In the genomic region with DNA sequence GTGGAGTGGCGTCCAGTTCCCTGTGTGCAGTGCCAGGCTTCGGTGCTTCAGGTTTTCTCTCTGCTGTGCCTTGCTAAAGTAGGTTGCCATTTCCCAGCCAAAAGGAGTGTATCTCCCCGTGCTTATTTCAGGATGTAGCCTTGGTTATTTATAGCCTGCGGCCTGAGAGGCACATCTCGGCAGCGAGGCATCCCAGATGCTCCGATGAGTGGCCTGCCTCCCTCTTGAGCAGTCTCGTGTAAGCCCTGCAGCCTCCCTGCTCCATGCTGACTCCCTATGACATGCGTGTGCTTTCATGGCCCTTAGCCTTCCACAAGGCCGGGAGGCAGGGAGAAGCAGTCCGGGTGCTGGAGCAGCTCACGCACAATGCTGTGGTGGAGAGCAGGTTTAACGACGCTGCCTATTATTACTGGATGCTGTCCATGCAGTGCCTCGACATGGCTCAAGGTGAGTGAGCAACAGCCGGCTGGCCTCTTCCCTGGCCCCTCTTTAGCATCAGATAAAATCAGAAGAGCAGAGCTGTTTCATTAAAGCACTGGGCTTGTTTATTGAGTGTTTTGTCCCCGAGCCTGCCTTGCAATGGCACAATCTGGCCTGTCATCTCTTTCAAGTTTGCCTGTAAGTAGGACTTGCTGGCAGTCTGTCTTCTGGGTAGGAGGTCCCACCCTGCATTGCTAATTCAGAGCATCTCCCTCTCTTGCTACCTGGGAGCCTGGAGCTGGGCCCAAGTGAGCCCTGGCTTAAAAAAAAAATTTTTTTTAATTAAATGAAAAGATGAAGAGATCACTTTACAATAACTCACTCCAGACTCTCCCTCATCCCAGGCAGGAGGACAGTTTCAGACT, we compare ENCODE assay signal across 10 mouse cellular contexts. TPM values are rescaled to one million over a fixed set of nuclear protein-coding genes. Genes with fewer than 3 reads are reported as not detected.
DNase-seq lines count a peak whose midpoint lies in the region; ATAC-seq and TF ChIP-seq lines count a peak whose summit lies in the region.
"Had no signal": no experiment of that assay in that cellular context is flagged by ENCODE, and none has a peak within 500 bp of the region (broad histone marks: within the 10 kb centered on the region; RNA-seq: fewer than 3 reads in every experiment).

No protein-coding gene starts in this region.

- DNase-seq in layer of hippocampus, adult 2 months (ENCODE audit: low spot score in 2 of 2): no peak
- no peak for DNase-seq in layer of hippocampus, adult 9-10 months (ENCODE audit: low spot score)
- DNase-seq in cerebellum, postnatal 25 days: peak; percentile 72 to 80
- no peak for DNase-seq in heart, embryonic 10.5 days (ENCODE audit: low spot score)
- no peak for DNase-seq in lung, postnatal 25 days (ENCODE audit: low spot score)
- DNase-seq in layer of hippocampus, postnatal 36 days: no peak

- peaks cover 12% of the 10 kb centered on the region; the same call in 1 of the 2 replicates for H3K36me3 ChIP-seq in heart, embryonic 10.5 days
- H3K36me3 ChIP-seq in neural tube, embryonic 15.5 days: peaks cover 3% of the 10 kb centered on the region; the same call in 1 of the 2 replicates

- WGBS in heart, embryonic 10.5 days: 29% methylated on average over 17 of the region's 17 CpGs
- WGBS in neural tube, embryonic 15.5 days: 67% methylated on average over 17 of the region's 17 CpGs

- no peak overlapping the region for H3K4me3 ChIP-seq in layer of hippocampus, adult 2 months
- peak overlapping the region; percentile 31 for H3K4me3 ChIP-seq in heart, embryonic 10.5 days
- no peak overlapping the region for H3K4me3 ChIP-seq in neural tube, embryonic 15.5 days (replicated peaks)
- H3K4me3 ChIP-seq: midbrain, embryonic 13.5 days had no signal

- H3K9ac ChIP-seq in neural tube, embryonic 15.5 days (replicated peaks): no peak overlapping the region
- H3K9ac ChIP-seq: midbrain, embryonic 13.5 days had no signal

- no peak for ATAC-seq in neural tube, embryonic 15.5 days (ENCODE audit: low FRiP score)
- ATAC-seq: midbrain, embryonic 13.5 days had no signal

- no peak for TF ChIP-seq CTCF in layer of hippocampus, adult 2 months (conservative IDR thresholded peaks at IDR 0.05)

- no peaks in the 10 kb centered on the region for H3K27me3 ChIP-seq in heart, embryonic 10.5 days (ENCODE audit: insufficient read depth, poor library complexity, severe bottlenecking)
- no peaks in the 10 kb centered on the region for H3K27me3 ChIP-seq in neural tube, embryonic 15.5 days (replicated peaks)
- H3K27me3 ChIP-seq: midbrain, embryonic 13.5 days had no signal

- peaks cover 83% of the 10 kb centered on the region for H3K4me1 ChIP-seq in heart, embryonic 10.5 days
- H3K4me1 ChIP-seq in neural tube, embryonic 15.5 days: peaks cover 13% of the 10 kb centered on the region; the same call in 1 of the 2 replicates
- H3K4me1 ChIP-seq: midbrain, embryonic 13.5 days had no signal

- peak overlapping the region; percentile 49; the same call in 1 of the 2 replicates for H3K27ac ChIP-seq in layer of hippocampus, adult 2 months
- peak overlapping the region; percentile 87 for H3K27ac ChIP-seq in heart, embryonic 10.5 days
- peak overlapping the region; percentile 10 for H3K27ac ChIP-seq in neural tube, embryonic 15.5 days (replicated peaks)
- H3K27ac ChIP-seq: midbrain, embryonic 13.5 days had no signal

- no peaks in the 10 kb centered on the region for H3K9me3 ChIP-seq in heart, embryonic 10.5 days
- H3K9me3 ChIP-seq in neural tube, embryonic 15.5 days (replicated peaks): no peaks in the 10 kb centered on the region
- H3K9me3 ChIP-seq: midbrain, embryonic 13.5 days had no signal

- H3K4me2 ChIP-seq in neural tube, embryonic 15.5 days: no peak overlapping the region
- H3K4me2 ChIP-seq: midbrain, embryonic 13.5 days had no signal

RNA-seq across cellular contexts. Expression of a gene that starts 15.7 kb away (rescaled TPM):
- 1 to 10 TPM in 1 of 2 experiments, under 1 TPM in 1; 0.49 to 1.1 TPM for total RNA-seq in layer of hippocampus, adult 2 months (2021)
- polyA plus RNA-seq in heart, embryonic 10.5 days (2016; fragmentation: Nextera tagmentation; extraction: Ambion mirVana): 0.28 TPM in 1 of 2 replicates, not detected in the other
- polyA plus RNA-seq in neural tube, embryonic 15.5 days (2015; fragmentation: Nextera tagmentation; extraction: Ambion mirVana): 2.0 and 2.1 TPM in 2 replicates
- under 1 TPM; 0.52 to 0.83 TPM for total RNA-seq in layer of hippocampus, postnatal 36 days (2021)

RNA-seq across cellular contexts. Expression of a gene that starts 28.9 kb away (rescaled TPM):
- not detected for total RNA-seq in layer of hippocampus, adult 2 months (2021)
- polyA plus RNA-seq in heart, embryonic 10.5 days (2016; fragmentation: Nextera tagmentation; extraction: Ambion mirVana): not detected in 2 replicates
- polyA plus RNA-seq in neural tube, embryonic 15.5 days (2015; fragmentation: Nextera tagmentation; extraction: Ambion mirVana): not detected in 2 replicates
- not detected for total RNA-seq in layer of hippocampus, postnatal 36 days (2021)
- total RNA-seq: layer of hippocampus, postnatal 25 days had no signal
- polyA plus RNA-seq: midbrain, embryonic 13.5 days; testis, adult 2 months had no signal

Comparison
In these comparisons a context has a peak if more than half of its experiments do, and no peak if none do; other contexts are left out.
1. DNase-seq: peak in cerebellum, postnatal 25 days (2 of 2); none in layer of hippocampus, adult 2 months (0 of 2), layer of hippocampus, adult 9-10 months (single experiment), heart, embryonic 10.5 days (single experiment), lung, postnatal 25 days (single experiment) and layer of hippocampus, postnatal 36 days (0 of 2).
2. H3K27ac ChIP-seq: peak in every context shown above with its lines; median percentile 87 in heart, embryonic 10.5 days; 49 in layer of hippocampus, adult 2 months; 10 in neural tube, embryonic 15.5 days.